Mouse (Mus musculus): ENCODE measurements around the gene Grk1. TPM values are rescaled to one million over a fixed set of nuclear protein-coding genes. Genes with fewer than 3 reads are reported as not detected.

Grk1 gene
- polyA plus RNA-seq, 1 experiment from 2014 or later, result not detected

DNA sequence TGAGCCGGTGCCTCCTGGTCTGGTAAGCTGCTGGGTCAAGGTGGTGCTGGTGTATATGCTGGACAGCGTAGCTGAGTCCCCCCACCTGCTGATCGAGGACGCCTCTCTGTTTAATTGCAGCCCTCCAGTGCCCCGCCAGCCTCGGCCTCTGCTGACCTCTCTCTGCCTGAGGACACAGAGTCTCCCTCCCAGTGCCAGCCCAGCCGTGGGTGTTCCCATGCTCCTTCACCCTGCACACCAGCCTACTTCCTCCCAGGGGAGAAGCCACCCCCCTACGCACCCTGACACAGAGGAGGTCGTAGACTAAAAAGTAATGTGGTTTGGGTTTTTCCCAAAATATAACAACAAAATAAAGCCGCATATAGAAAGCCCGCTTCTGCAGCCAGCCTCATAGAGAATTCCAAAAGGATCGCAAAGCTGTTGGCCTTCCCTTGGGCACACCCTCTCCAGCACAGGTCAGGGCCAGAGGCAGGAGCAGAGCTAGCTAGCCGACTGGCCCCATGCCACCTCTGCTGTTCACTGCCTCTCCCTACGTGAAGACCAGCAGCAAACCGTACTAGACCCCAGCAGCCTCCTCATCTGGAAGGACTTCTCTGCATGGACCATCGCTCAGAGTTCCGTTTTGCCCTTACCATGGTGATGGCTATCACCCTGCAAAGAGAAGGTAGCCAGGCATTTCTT, 56.3 kb downstream of the Grk1 start:
- no peak overlapping the region for H3K27ac ChIP-seq
- H3K4me1 ChIP-seq (replicated peaks), result no peaks in the 10 kb centered on the region; the same call in 1 of the 2 replicates
- H3K4me3 ChIP-seq, result no peak overlapping the region
- H3K4me2 ChIP-seq, result no peak overlapping the region
- H3K9ac ChIP-seq, result no peak overlapping the region
- no peaks in the 10 kb centered on the region for H3K9me3 ChIP-seq
- no peak for ATAC-seq (ENCODE audit: low FRiP score)
- H3K36me3 ChIP-seq, result no peaks in the 10 kb centered on the region
- H3K27me3 ChIP-seq, result no peaks in the 10 kb centered on the region
- whole genome bisulfite sequencing, result 84% methylated on average over 17 of the region's 17 CpGs

DNA sequence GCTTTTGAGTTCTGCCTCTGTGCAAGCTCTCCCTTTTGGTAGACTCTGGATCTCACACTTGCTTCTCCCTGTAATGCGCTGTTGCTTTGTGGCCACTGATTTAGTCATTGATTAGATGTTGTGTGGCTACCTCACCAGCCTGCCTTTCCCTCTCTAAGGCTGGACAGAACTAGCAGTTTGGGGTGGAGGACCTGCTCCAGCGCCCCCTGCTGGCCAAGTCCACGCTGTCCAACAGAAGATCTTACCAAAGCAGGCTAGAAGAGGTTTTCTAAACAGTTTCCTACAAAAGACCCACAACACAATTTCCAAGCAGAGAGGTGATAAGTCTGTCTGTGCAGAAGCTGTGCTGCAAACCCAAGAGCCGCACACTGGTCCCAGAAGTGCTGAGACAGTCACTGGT, 57.0 kb downstream of the Grk1 start:
- no peak overlapping the region for H3K4me3 ChIP-seq
- H3K27ac ChIP-seq, result no peak overlapping the region
- no peaks in the 10 kb centered on the region; the same call in 1 of the 2 replicates for H3K4me1 ChIP-seq (replicated peaks)
- ATAC-seq (ENCODE audit: low FRiP score), result no peak
- H3K9ac ChIP-seq, result no peak overlapping the region
- no peaks in the 10 kb centered on the region for H3K27me3 ChIP-seq
- no peak overlapping the region for H3K4me2 ChIP-seq
- no peaks in the 10 kb centered on the region for H3K36me3 ChIP-seq
- H3K9me3 ChIP-seq, result no peaks in the 10 kb centered on the region
- 40% methylated on average over 4 of the region's 4 CpGs for WGBS

DNA sequence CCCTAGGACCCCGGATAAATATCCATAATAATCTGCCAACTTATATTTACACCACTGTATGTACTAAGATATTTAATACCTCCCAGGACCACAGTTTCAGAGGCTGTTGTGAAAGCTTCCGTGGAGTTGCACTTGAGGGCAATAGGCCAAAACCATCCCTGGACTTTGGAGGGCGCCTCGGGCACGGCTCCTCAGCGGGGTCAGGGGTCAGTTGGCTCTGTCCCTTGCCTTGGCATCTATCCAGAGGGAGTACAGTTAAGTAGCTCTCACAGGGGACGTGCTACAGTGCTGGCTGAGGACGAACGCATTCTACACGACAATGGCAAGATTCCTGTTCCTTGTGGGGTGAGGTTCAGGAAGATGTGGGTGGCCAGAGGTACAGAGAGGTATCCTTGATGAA, 57.5 kb downstream of the Grk1 start:
- ATAC-seq (ENCODE audit: low FRiP score), result no peak

DNA sequence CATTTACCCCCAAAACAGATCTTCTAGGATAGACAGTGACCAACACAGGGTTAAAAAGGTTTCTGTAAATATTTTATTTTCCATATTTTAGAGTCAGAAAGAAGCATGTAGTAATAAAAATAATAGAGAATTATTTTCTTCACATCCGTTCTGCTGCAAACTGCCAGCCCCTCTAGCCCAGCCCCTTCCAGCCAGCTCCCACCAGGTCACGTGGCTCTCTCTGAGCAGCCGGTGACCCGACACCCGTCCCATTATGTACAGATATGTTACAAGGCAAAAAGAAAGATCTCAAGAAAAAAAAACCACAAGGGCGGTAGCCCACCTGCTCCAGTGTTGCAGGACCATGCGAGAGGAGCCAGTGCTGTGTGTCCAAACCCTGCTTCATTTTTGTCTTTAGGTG, 60.4 kb downstream of the Grk1 start:
- ATAC-seq (ENCODE audit: low FRiP score), result no peak
- H3K36me3 ChIP-seq, result peaks cover 6% of the 10 kb centered on the region; the same call in 1 of the 2 replicates
- no peaks in the 10 kb centered on the region; the same call in 1 of the 2 replicates for H3K4me1 ChIP-seq (replicated peaks)
- H3K9me3 ChIP-seq, result no peaks in the 10 kb centered on the region
- no peak overlapping the region for H3K27ac ChIP-seq
- H3K27me3 ChIP-seq, result no peaks in the 10 kb centered on the region
- no peak overlapping the region for H3K4me2 ChIP-seq
- no peak overlapping the region for H3K4me3 ChIP-seq
- H3K9ac ChIP-seq, result no peak overlapping the region
- WGBS, result 61% methylated on average over 7 of the region's 7 CpGs

More for the DNA sequence above, 57.5 kb downstream of the Grk1 start:
- Histone ChIP-seq H3K4me2 (no peak overlapping the region), H3K9me3 (no peaks in the 10 kb centered on the region), H3K36me3 (no peaks in the 10 kb centered on the region; the same call in 1 of the 2 replicates), H3K9ac (no peak overlapping the region), H3K27me3 (no peaks in the 10 kb centered on the region), H3K4me3 (no peak overlapping the region), H3K4me1 (replicated peaks) (no peaks in the 10 kb centered on the region; the same call in 1 of the 2 replicates), H3K27ac (no peak overlapping the region)
- WGBS, result 79% methylated on average over 10 of the region's 10 CpGs

DNA sequence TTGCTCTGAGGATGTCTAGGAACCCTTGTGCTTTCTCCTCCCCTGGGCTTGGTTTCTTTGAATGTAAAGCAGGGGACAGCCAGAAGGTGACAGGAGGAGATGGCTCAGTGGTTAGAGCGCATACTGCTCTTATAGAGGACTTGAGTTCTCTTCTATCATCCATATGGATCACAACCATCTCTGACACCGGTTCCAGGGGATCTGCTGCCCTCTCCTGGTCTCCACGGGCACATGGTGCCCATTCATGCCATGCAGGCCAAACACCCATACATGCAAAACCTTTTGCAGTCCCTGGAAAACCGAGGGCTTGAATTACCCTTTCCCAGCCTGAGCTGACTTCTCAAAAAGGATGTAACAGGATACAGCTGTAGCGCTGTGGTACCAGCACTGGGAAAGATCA, 62.1 kb downstream of the Grk1 start:
- H3K4me2 ChIP-seq, result no peak overlapping the region
- H3K9me3 ChIP-seq, result no peaks in the 10 kb centered on the region
- no peak overlapping the region for H3K9ac ChIP-seq
- H3K27ac ChIP-seq, result no peak overlapping the region
- H3K27me3 ChIP-seq, result no peaks in the 10 kb centered on the region
- H3K4me3 ChIP-seq, result no peak overlapping the region
- ATAC-seq (ENCODE audit: low FRiP score), result no peak
- WGBS, result 76% methylated on average over 5 of the region's 5 CpGs
- H3K4me1 ChIP-seq (replicated peaks), result no peaks in the 10 kb centered on the region; the same call in 1 of the 2 replicates
- H3K36me3 ChIP-seq, result peaks cover 6% of the 10 kb centered on the region; the same call in 1 of the 2 replicates

DNA sequence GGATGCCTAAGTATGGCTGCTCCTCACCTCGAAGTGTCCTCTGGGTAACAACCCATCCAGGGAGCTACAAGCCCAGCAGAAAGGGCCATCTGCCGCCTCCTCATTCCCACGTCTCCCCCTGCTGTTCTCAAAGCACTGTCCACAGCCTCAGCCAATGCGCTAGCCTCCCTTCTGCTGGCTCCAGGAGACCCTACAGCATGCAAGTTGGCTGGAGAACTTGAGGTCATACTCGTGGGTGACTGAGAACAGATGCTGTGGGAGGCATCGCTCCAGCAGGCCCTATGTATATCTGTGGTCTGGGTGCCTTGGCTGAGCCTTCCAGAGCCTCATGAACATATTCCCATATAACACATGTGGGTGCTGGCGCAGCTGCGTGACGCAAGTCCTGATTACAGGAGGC, 63.9 kb downstream of the Grk1 start:
- Histone ChIP-seq H3K4me3 (no peak overlapping the region), H3K4me1 (replicated peaks) (no peaks in the 10 kb centered on the region), H3K27ac (no peak overlapping the region), H3K36me3 (peaks cover 6% of the 10 kb centered on the region; the same call in 1 of the 2 replicates), H3K27me3 (no peaks in the 10 kb centered on the region), H3K9me3 (no peaks in the 10 kb centered on the region), H3K9ac (no peak overlapping the region), H3K4me2 (no peak overlapping the region)
- no peak for ATAC-seq (ENCODE audit: low FRiP score)
- WGBS, result 78% methylated on average over 9 of the region's 9 CpGs

DNA sequence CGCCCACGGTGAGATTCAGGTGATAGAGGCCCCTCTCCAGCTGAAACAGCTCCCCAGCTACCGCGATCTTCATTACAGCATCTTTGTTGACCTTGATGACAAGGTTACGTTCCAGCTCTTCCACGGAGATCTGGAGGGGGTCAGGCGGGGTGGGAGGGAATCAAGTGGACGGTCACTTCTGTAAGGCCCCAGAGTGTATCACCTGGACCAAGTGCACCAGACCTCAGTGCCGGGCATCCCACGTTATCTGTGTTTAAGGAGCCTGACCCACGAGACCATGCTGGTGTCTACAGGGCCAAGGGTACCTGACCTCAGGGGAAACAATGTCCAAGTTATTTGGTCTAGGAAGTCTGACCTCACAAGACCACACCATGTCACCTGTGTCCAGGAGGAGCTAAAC, 66.6 kb downstream of the Grk1 start:
- no peak for ATAC-seq (ENCODE audit: low FRiP score)
- Histone ChIP-seq H3K9me3 (no peaks in the 10 kb centered on the region), H3K4me3 (no peak overlapping the region), H3K4me1 (replicated peaks) (no peaks in the 10 kb centered on the region), H3K27ac (no peak overlapping the region), H3K4me2 (no peak overlapping the region), H3K27me3 (no peaks in the 10 kb centered on the region), H3K36me3 (peaks cover 16% of the 10 kb centered on the region; the same call in 1 of the 2 replicates), H3K9ac (no peak overlapping the region)
- WGBS, result 93% methylated on average over 11 of the region's 11 CpGs

Other genes with a start within 250 kb of the Grk1 start
- gene Lamp1, start 245.9 kb upstream of the Grk1 start, polyA plus RNA-seq (2015; fragmentation: Nextera tagmentation; extraction: Ambion mirVana), result 272 and 273 TPM in 2 replicates
- 11.4 and 13.3 TPM in 2 replicates for gene Grtp1, start 204.5 kb upstream of the Grk1 start, polyA plus RNA-seq (2015; fragmentation: Nextera tagmentation; extraction: Ambion mirVana)
- 0.81 and 1.3 TPM in 2 replicates for gene Adprhl1, start 150.9 kb upstream of the Grk1 start, polyA plus RNA-seq (2015; fragmentation: Nextera tagmentation; extraction: Ambion mirVana)
- gene Dcun1d2, start 117.0 kb upstream of the Grk1 start, polyA plus RNA-seq (2015; fragmentation: Nextera tagmentation; extraction: Ambion mirVana), result 33.7 and 34.0 TPM in 2 replicates
- gene Tmco3, start 116.9 kb upstream of the Grk1 start, polyA plus RNA-seq (2015; fragmentation: Nextera tagmentation; extraction: Ambion mirVana), result 43.6 and 48.8 TPM in 2 replicates
- 99.5 and 103 TPM in 2 replicates for gene Tfdp1, start 66.3 kb upstream of the Grk1 start, polyA plus RNA-seq (2015; fragmentation: Nextera tagmentation; extraction: Ambion mirVana)
- not detected in 2 replicates for gene Atp4b, start 8.3 kb upstream of the Grk1 start, polyA plus RNA-seq (2015; fragmentation: Nextera tagmentation; extraction: Ambion mirVana)
- gene Tmem255b, start 30.1 kb downstream of the Grk1 start, polyA plus RNA-seq (2015; fragmentation: Nextera tagmentation; extraction: Ambion mirVana), result 0.39 and 0.62 TPM in 2 replicates
- 23.5 and 25.8 TPM in 2 replicates for gene Gas6, start 89.4 kb downstream of the Grk1 start, polyA plus RNA-seq (2015; fragmentation: Nextera tagmentation; extraction: Ambion mirVana)
- not detected in 2 replicates for gene 1700029H14Rik, start 157.4 kb downstream of the Grk1 start, polyA plus RNA-seq (2015; fragmentation: Nextera tagmentation; extraction: Ambion mirVana)